Mouse (Mus musculus): ENCODE data around the gene Cacna1i.

Gene Cacna1i

DNA sequence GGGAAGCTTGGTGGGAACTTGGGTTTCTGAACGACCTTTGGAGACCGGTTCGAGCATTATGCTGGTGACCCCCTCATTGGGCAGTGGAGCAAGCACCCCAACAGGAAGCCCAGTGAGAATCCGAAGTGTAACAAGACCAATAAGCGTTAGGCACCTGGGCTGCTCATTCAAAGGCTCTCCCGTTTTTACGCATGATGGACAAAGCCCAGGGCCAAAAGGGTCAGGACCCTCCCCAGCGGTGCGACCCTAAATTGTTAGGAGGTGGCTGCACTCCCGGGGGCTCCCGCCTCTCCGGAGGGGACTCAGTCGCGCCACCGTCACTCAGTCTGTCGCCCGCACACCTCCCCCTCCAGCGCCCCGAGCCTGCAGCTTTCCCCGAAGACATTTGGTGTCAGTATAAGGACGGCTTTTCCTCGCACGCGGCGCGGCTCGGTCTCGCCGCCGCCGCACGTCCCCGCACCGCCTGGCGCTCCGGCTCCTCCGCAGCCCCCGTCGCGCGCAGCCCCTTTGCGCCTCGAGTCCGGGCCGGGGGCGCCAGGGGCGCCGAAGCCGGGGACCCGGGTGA is at the start of gene Cacna1i:
Gene Cacna1i (plus strand): TSS at position 388 of the 565 bp plus-strand sequence.
- no peak for DNase-seq (ENCODE audit: low spot score)

DNA sequence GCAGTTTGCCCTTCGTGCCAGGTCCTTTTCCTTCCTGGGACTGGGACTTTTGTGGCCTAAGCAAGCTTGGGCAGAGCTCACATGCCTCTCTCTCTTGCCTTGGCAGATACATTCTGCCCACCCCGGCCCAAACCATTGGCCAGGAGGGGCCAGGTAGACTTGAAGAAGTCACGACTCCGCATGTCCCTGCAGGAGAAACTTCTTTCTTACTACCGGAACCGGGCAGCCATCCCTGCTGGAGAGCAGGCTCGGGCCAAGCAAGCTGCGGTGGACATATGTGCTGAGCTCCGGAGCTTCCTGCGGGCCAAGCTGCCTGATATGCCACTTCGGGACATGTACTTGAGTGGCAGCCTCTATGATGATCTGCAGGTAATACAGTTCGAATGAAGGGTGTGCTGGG is 38.9 kb upstream of the Cacna1i start:
- no peak for DNase-seq (ENCODE audit: low spot score)

DNA sequence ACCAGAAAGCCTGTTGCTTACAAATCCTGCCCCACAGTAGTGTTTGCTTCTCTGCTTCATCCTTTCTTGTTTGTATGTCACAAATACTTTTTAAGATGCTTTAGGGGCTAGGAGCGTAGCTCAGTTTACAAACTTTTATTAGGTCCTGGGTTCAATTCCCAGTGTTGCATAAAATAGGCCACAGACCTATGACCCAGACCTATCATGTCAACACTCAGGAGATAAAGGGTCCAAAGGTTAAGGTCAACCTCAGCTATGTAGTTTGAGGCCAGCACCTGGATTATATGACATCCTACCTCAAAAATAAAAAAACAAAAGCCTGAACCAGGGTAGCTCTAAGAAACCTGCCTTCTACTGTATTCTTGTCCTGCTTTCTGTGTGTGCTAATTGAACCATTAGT is 38.4 kb upstream of the Cacna1i start:
- DNase-seq (ENCODE audit: low spot score): no peak

DNA sequence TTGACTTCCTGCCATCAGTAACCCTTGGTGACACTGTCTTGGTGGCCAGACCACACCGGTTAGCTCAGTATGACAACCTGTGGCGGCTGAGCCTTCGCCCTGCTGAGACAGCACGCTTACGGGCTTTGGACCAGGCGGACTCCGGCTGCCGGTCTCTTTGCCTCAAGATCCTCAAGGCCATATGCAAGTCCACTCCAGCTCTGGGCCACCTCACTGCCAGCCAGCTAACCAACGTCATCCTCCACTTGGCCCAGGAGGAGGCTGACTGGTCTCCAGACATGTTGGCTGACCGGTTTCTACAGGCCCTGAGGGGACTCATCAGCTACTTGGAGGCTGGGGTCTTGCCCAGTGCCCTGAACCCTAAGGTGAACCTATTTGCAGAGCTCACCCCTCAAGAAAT is 37.4 kb upstream of the Cacna1i start:
- DNase-seq (ENCODE audit: low spot score): no peak

DNA sequence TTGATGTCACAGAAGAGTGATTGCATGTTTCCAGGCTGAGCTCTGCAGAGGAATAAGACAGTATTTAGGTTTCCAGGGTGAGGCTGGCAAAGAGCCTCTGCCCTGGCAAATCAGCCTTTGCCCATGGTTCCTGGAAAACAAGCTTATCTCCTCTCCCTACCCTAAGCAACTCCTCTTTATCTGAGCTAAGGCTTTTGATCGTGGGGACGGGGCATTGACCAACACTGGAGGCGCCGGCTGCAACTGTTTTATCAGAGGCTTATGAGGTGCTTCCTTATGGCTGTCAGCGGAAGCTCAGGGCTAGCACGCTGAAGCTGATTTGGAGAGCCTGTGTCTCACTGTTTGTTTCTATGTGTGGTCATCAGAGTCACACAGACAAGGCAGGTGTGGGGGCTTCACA is 36.5 kb upstream of the Cacna1i start:
- no peak for DNase-seq (ENCODE audit: low spot score)

DNA sequence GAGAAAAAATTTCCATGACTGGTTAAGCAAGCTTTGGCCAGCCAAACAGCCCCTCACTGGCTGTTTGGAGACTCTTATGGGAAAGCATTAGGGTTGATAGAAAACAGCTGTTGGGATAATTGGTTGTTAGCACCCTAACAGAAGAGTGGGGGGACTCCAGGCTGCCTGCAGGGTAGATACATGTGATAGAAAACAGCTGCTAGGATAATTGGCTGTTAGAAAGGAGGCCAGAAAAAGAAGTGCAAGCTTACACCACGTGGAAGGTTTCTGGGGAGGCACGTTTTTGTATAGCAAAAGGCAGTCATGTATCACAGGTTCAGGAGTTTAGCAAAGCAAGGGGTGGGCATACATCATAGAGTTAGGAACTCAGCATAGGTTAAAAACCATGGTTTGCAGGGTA is 33.5 kb upstream of the Cacna1i start:
- DNase-seq (ENCODE audit: low spot score): no peak

DNA sequence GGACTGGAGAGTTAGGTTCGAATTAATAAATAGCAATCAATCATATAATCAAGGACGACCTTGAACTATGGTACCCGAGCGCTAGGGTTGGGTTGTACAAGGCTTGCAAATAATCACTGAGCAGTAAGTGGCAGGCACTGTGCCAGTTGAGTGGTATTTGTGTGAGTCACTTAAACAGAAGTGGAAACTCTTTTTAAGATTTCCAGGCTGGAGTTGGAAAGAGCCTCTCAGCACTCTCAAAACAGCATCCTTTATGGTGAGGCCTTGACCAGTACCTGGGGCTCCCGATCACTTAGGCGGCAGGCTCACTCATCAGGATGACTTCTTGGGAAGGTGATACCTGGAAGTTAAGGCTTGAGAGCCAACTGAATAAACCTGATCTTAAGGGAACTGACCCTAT is 32.8 kb upstream of the Cacna1i start:
- DNase-seq (ENCODE audit: low spot score): no peak

DNA sequence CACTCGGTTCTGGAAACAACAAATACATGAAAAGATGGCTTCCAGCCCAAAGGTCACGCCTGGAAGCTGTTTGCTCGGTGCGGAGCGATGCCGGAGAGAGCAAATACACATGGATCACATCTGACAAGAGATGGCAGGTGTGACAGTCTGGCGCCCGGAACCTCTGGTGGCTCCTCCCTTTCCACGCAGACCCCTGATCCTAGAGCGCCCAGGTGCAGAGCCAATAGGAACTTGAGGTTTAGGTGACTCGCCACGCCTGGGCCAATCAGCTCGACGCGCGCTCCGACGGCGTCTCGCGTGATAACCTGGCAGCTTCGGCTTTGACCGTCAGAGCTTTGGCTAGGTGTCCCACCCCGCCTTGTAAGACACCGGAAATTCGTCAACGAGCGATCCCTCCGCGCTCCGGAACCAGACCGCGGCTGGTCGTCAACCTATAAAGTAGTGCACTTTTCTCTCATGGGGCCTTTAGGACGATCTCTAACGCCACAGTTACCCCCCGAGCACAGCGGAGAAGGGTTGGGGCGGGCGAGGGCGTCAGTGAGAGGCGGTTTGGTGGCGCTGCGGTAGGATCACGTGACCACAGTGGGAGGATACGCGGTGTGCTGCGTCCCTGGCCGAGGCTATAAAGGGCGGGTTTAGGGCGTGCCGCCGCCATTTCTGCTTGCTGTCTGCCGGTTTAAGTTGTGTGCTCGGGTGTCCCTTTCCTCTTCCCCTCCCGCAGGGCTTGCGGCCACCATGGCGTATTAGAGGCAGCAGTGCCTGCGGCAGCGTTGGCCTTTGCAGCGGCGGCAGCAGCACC is 32.0 kb upstream of the Cacna1i start, which contains the start of gene Atf4:
Gene Atf4 (plus strand): TSS at position 338 of the 799 bp plus-strand sequence.
- DNase-seq (ENCODE audit: low spot score): peak; percentile 98

DNA sequence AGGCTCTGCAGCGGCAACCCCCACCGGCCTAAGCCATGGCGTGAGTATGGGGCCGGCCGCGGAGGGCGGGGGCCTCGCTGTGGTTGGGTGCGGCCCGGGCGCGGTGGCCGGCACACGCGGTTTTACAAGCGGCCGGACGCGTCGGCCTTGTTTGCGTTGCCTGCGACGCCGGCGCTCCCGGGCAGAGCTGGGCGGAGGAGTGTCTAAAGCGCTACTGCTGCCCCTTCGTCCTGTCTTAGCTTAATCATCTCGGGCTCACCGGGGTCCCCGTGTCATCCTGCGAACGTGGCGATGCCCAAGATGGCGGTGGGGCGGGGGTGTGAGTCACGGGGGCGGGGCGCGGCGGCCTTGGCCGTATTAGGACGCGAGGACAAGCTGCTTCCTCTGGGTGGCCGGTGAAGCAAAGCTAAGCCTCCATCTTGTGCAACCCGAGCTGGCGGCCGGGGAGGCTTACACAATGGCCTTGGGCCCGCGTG is 31.4 kb upstream of the Cacna1i start:
- DNase-seq (ENCODE audit: low spot score): peak; percentile 89

DNA sequence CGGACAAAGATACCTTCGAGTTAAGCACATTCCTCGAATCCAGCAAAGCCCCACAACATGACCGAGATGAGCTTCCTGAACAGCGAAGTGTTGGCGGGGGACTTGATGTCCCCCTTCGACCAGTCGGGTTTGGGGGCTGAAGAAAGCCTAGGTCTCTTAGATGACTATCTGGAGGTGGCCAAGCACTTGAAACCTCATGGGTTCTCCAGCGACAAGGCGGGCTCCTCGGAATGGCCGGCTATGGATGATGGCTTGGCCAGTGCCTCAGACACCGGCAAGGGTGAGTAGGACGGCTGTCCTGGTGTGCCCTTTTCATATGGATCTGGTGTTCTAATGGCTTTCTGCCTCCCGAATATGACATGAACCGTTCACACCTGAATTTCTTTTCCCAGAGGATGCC is 30.8 kb upstream of the Cacna1i start:
- peak; percentile 17 for DNase-seq (ENCODE audit: low spot score)

DNA sequence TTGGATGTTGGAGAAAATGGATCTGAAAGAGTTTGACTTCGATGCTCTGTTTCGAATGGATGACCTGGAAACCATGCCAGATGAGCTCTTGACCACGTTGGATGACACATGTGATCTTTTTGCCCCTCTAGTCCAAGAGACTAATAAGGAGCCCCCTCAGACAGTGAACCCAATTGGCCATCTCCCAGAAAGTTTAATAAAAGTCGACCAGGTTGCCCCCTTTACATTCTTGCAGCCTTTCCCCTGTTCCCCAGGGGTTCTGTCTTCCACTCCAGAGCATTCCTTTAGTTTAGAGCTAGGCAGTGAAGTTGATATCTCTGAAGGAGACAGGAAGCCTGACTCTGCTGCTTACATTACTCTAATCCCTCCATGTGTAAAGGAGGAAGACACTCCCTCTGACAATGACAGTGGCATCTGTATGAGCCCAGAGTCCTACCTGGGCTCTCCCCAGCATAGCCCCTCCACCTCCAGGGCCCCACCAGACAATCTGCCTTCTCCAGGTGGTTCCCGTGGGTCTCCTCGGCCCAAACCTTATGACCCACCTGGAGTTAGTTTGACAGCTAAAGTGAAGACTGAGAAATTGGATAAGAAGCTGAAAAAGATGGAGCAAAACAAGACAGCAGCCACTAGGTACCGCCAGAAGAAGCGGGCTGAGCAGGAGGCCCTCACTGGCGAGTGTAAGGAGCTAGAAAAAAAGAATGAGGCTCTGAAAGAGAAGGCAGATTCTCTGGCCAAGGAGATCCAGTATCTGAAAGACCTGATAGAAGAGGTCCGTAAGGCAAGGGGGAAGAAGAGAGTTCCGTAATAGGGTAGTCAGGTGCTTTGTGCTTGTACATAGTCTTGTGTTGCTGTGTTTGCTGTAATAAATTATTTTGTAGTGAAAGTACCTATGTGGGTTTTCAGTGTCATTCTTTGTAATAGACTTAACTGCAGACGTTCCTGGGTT is 30.1 kb upstream of the Cacna1i start:
- DNase-seq (ENCODE audit: low spot score): no peak

DNA sequence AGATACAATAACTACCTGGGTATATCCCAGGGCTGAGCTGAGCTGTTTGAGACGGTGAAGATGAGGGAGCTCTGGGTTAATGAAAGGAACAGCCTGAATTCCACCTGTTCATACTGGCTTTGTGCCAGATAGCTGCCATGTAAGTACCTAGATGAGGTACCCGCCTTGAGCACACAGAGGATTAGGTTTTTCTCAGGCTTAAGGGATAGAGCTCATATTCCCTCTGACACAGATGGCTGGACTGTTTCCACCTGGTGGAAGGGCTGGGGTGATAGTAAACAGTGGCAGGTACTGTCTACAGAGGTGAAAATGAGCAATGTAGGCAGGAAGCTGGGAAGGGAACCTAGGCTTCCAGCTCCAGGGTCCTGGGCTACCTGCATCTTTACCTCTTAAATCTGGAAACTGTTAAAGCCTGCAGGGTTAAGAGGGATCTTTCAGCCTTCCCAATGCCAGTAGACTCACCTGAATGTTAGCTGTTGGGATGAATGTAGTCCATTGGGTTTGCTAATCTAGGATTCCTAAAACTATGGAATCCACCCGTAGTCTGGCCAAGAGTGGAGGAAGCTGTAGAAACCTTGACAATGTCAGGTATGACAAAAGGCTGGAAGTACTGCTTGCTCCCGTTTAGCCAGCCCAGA is 29.3 kb upstream of the Cacna1i start:
- DNase-seq (ENCODE audit: low spot score): peak; percentile 10

DNA sequence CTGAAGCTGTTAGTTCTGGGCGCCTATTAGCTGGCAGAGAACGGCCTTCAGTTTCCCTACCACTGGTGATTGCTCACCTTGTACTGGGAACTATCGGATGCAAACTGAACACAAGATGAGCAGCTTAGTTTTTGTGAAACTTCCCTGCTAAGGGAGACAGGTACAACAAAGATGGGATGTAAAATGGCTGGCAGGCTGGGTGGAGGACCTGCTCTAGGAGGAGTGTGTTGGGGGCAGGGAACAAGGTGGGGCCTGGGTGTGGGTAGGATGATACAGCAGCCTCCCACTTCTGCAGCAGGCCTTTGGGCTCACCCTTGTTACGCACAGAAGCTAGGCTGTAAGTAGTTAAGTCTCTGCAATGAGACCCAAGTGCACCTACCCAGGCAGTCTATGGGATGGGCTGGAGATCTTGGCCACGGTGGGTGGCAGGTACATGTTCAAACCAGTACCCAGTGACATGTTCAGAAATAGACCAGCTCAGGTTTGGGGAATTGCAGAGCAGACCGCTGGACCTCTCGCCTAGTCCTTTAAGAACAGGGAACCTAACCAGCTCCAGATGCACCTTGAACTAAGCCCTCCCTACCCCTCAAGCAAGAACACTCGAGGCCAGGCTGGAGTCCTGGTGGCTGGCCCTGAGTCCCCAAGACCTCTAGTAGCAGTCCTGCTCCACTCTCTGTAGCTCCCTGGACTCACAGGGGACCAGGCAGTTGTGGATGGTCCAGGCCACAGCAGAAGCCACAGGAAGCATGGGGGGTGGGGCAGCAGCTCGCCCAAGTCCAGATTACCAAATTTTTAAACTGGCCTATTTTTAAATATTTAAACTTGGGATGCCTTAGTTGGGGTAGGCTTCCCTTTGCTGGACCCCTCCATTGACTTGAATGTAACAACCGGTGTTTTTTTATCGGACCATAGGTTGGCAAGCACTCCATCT is 28.5 kb upstream of the Cacna1i start:
- DNase-seq (ENCODE audit: low spot score): peak; percentile 74

DNA sequence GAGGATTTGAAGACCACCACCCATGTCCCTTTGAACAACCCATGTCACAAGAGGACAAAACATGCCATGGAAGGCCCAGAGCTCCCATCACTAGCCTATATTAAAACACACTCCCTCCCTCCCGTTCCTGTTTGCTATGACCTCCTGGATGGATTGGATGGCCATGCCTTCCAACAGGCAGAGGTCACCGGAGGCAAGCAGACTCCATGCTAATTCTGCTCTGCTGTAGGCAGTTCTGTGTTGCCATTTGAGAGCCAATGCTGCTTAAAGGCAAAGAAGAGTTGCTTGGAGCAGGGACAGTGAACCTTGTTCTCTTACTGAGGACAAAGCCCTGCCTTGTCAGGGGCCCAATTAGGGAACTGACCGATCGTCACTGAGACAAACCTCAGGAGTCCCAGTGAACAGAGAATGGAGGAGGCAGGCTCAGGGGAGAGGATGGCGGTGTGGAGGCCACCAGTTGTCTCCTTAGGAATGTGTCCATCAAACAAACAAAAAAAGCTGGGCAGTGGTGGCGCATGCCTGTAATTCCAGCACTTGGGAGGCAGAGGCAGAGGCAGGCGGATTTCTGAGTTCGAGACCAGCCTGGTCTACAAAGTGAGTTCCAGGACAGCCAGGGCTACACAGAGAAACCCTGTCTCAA is 27.5 kb upstream of the Cacna1i start:
- peak; percentile 18 for DNase-seq (ENCODE audit: low spot score)

DNA sequence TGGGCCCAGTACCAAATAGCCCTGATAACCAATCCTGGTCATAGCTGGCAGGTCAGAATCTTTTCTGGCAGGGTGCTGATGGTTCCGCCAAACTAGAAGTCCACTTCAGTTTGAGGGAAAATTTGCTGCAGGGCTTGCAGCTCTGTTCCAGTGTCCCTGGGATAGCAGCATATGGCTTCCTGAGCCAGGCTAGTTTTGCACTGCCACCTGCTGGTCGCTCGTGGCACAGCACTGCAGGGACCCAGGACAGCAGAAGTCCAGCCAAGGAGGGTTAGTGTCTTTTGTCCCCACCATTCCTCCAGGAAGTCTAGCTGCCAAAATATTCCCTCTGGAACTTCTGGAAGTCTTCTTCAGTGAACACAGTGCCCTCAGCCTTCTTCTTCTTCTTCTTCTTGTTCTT is 26.4 kb upstream of the Cacna1i start:
- DNase-seq (ENCODE audit: low spot score): peak; percentile 71

DNA sequence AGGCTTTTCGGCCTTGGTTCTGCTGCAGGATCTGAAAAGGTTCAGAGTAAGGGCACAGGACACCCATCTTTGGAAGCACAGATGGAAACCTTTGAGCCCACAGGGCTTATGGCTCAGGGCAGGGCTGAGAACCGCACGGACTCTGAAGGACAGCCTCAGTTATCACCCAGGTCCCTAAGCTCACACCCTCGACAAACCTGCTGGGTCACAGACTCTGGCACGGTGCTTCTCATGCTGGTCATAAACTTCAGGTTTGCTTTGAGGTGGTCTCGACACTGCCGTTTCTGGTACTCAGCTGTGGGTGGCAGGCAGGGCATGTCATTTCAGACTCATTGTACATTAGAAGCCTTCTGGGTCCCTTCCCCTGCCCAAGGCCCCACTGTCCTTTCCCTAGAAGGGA is 25.9 kb upstream of the Cacna1i start:
- no peak for DNase-seq (ENCODE audit: low spot score)

DNA sequence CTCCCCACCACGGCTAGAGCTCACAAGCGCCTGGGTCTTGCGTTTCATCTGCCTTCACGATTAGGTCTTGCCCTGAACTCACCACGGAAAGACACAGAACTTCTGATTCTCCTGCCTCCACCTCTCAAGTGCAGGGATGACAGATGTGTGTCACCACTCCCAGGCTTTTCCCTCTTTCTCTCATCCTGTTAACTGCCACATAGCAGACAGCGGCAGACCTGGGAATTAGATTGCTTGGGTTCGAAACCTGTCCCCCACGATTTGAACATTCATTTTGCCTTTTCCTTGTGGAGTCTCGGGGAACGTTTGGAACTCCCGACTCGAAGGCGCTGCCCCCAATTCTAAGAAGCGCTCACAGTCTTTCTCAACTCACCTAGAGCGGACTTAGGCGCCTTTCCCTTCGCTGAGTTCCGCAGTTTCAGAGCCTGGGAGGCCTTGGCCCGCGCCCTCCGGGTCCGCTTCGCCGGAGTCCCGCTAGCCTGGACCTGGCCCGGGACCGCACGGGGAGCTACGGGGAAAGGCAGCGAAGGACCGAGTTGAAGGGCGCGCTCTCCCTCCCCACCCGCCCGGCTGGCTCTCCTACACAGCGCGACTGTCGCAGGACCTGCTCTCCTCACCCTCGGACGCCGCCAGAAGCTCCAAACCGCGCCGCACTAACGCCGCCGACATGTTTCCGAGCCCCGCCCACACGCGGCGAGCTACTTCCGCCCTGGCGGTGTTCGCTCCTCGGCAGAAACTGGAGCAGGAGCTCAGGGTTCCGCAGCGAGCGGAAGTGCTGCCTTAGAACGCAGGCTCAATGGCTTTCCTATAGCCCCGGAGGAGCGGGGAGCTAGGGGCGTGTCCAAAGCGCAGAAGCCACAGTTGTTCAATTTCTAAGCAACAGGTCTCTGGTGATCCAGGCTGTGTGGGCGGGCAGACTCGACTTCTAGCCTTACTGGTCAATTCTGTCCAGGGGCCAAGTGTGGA is 23.1 kb upstream of the Cacna1i start, which contains the start of gene Rps19bp1:
Gene Rps19bp1 (minus strand): TSS at position 706 of the 966 bp plus-strand sequence.
- peak; percentile 93 for DNase-seq (ENCODE audit: low spot score)

DNA sequence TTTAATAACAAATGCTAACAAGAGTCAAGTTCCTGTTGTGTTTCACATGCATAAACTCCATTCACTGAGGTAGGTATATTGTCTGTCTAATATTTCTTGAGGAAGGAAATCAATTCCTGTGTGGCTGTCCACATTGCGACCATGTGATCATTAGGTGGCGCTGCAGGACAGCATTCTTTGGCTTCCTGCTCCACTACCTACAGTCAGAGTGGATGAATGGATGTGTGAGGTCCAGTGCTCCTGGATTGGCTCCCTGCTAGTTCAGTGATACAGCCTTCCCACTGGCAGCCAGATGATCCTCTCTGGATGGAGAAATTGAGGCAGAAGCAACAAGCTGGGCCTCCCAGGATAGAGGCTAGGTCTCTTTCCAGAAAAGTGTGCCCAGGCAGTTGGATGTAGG is 20.8 kb upstream of the Cacna1i start:
- peak; percentile 55 for DNase-seq (ENCODE audit: low spot score)

DNA sequence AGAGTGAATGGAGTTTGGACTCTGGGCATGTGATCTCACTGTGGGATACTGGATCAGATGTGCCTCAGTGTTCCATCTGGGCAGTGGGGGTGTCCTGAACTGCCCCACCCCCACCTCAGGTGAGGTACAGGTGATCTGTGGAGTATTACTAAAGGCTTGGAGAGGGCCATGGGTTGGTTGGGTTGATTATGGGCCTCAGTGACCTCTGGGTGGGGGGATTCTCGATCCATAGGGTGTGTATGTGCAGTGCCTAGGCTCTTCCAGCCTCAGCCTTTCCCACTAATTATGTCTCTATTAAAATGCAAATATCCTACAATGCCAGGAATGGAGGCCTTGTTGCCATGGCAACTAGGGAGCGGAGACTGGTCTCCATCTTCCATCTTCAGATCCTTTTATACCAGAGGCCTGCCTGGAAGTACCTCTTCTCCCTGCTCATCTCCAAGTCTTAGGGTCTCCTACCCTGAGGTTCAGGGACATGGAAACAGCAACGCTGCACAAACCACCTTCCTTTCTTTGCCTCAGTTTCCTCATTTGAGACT is 15.1 kb upstream of the Cacna1i start:
- no peak for DNase-seq (ENCODE audit: low spot score)

Measured in yolk sac, embryonic 10.5 days (tissue).